Mouse (Mus musculus): Measurements from ENCODE around the gene Gm10100.
A peak's percentile ranks its signal among the peaks of the same experiment; 100 is the strongest.
"Not testable (repeated sequence)": the region's sequence is repeated elsewhere in the genome, so short reads cannot be mapped to it uniquely, and the experiment has no call there.

The Gm10100 gene

DNA sequence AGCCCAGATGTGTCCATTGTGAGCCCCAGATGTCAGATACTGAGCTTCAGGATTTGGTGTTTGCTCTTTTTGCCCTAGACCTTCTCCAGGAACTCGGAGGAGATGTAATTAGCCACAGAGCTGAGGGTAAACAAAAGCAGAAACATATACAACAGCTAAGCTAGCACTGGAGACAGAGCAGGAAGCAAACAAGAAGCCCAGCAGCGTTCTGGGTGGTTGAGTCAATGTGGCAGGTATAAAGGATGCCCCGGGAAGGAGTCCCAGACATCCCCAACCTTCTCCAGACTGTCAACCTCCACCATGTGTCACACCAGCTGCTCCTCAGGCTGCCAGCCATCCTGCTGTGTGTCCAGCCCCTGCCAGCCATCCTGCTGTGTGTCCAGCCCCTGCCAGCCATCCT, at the start of gene Gm10100:
Gene Gm10100, plus strand, starts transcription at position 301 of the 400 bp plus-strand sequence.
- no peak for DNase-seq (ENCODE audit: low read depth)

DNA sequence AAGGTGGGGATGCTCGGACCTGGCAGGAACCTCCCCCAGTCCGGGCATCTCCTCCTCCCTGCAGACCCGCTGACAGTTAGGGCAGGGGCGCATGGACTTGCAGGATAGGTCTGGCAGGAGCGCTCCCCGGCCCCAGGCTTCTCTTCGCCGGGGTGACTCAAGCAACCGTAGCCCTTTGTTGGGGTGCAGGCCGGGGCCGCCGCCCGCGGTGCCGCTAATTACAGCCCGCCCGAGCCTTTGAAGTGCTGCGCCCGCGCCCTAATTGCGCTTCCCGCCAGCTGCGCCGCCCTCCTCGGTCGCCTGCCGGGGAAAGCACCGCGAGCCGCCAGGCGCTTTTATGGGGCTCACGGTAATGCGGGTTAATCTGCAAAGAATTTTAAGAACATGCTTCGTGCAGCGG, 48.7 kb upstream of the Gm10100 start:
- no peak for DNase-seq (ENCODE audit: low read depth)

DNA sequence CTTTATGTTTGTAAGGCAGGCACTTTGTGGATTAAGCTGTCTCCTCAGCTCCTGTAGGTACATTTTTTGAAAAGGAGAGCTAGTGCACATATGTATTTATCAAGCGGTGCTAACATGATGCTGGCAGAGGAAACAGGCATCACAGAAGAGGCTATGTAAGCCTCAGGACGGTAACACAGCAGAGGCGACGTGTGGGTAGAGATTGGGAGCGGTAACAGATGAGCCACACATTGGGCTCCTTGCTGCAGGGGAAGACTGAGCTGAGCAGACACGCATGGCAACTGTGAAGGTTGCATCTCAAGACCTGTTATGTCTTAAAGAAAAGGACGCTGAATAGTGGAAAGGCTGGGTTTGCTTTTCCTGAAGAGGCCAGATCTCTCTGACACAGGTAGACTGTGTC, 43.3 kb upstream of the Gm10100 start:
- DNase-seq (ENCODE audit: low read depth): no peak

DNA sequence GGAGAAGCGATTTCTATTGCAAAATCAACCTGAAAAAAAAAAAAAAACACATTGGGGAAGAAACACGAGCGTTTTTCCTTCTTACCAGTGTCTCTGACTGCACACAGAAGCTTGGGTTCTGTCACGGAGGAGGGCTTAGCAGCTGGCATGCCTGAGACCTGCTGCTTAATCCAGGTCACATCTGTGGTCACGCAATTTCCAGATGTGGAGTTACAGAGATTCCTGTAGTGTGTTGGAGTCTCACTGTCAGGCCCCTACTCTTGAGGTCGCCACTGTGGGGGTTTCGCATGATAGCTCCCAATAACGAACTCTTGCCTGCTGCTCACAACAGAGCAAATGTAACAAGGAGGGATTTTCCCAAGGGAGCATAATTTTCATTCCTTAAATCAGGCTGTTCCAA, 42.1 kb upstream of the Gm10100 start:
- no peak for DNase-seq (ENCODE audit: low read depth)

DNA sequence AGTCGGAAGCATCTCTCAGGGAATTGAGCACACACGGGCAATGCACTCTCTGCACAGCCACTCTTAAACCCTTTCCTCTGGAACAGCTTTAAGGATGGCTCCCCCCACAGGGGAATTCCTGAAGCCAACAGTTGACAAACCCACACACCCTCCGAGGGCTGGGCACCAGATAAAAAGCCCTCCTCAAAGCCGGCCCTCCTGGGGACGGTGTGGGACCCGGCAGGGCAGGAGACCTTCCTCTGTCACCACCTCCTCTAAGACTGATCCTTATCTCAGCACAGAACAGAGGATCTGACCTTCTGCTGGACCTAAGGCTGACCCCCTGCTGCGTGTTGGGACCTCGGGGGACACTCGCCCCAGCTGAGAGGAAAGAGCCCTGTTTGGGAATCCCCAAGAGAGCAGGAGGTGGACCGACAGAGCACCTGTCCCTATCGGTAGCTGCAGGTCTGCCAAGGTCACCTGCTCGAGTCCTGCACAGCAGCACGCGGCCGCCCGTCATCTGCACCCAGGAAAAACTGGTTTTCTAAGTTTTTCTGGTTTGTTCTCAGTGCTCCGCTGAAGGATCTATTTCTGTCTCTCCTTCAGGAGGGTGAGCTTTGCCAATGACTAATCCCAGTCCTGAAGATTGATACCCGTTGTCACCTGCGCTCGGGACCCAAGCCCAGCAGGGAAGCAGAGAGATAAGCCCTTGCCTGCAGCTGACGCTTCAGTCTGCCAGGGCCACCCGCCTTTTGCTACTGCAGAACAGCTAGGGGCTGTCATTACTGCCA, 40.2 kb upstream of the Gm10100 start, which contains the start of gene Tspear:
Gene Tspear, plus strand, starts transcription at position 675 of the 770 bp plus-strand sequence.
- no peak for DNase-seq (ENCODE audit: low read depth)

DNA sequence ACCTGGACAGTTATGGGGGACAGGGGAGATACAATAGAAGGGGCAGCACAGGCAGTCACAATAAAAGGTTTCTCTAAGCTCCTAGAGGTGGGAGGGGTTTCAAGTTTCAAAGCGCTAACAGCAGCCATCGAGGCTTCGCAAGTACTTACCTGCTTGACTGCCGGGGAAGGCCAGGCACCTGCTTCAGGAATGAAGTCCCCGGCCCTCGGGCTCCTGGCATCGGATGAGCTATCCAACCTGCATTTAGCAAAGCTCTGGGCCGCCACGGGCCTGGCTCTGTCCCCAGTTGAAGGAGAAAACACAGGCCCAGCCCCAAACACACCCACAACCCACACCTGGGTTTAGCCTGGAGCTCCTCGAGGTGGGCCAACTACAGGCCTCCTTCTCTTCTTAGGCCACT, 39.3 kb upstream of the Gm10100 start:
- DNase-seq (ENCODE audit: low read depth): no peak

DNA sequence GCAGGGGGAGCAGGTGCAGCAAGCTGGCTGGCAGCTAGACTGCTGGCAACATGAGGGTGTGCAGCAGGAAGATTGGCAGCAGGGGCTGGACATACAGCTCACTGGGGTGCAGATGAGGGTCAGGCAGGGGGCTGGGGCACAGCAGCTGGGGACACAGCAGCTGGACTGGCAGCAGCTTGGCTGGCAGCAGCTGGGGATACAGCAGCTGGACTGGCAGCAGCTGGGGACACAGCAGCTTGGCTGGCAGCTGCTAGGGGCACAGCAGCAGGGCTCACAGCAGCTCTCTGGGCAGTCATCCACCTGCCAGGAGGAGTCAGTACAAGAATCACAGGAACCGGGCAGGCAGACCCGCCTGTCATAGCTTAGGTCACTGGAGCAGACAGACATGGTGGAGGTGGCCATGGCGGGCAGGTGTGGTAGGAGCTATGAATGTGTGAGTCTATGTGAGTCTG, 35.9 kb upstream of the Gm10100 start, which contains the start of gene Gm19402:
Gene Gm19402, minus strand, starts transcription at position 402 of the 452 bp plus-strand sequence.
- not testable (repeated sequence) for DNase-seq (ENCODE audit: low read depth)

DNA sequence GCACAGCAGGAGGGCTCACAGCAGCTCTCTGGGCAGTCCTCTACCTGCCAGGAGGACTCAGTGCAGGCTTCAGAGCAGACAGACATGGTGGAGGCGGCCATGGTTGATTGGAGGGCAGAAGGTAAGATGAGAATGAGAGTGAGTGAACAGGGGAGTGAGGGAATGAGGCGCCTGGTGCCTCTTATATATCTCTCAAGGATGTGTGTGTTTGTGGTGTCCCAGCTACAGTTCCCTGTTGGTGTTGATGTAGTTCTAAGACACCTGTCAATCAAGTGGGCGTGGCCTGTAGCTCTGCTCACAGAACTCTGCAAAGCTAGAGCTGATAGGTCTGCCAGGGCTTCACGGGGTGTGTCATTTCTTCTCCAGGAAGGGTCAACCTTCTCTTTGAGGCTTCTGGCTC, 29.2 kb upstream of the Gm10100 start, which contains the start of gene Gm9508:
Gene Gm9508, minus strand, starts transcription at position 101 of the 400 bp plus-strand sequence.
- DNase-seq (ENCODE audit: low read depth): no peak

DNA sequence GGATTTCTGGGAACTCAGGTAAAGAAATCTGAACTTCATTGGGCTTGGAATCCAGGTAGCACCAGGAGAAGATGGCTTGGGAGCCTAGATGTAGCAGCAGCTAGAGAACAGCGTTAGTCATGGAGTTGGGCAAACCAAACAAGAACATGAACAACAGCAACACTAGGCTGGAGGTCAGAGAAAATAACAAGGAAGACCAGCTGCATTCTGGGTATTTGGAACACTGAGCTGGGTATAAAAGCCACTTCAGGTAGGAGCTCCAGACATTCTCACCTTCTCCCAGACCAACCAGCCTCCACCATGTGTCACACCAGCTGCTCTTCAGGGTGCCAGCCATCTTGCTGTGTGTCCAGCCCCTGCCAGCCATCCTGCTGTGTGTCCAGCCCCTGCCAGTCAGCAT, 20.0 kb upstream of the Gm10100 start, which contains the start of gene Gm10272:
Gene Gm10272, plus strand, starts transcription at position 301 of the 400 bp plus-strand sequence.
- DNase-seq (ENCODE audit: low read depth): no peak

DNA sequence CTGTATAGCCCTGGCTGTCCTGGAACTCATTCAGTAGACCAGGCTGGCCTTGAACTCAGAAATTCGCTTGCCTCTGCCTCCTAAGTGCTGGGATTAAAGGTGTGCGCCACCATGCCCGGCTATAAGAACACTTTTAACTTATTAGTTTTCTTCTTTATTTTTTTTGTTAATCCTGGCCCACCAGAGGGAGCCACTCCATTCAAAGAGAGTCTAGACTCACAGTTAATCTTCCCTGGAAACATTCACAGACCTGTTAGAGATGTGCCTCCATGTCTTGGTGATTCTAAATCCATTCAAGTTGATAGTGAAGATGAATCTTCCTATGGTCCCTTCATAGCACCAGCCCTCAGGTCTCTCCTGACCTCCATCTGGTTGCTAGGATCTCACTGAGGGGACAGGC, 16.5 kb upstream of the Gm10100 start:
- DNase-seq (ENCODE audit: low read depth): peak; percentile 7

DNA sequence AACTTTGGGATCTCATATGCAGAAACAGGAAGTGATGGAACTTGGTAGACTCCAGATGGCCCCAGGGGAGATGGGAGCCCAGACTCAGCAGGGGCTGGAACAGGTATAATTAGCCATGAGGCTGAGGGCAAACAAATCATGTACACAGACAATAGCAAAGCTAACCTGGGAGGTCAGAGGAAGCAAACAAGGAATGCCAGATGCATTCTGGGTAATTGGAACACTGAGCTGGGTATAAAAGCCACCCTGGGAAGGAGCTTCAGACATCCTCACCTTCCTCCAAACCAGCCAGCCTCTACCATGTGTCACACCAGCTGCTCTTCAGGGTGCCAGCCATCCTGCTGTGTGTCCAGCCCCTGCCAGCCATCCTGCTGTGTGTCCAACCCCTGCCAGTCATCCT, 15.1 kb upstream of the Gm10100 start, which contains the start of gene Gm10024:
Gene Gm10024, plus strand, starts transcription at position 301 of the 400 bp plus-strand sequence.
- not testable (repeated sequence) for DNase-seq (ENCODE audit: low read depth)

DNA sequence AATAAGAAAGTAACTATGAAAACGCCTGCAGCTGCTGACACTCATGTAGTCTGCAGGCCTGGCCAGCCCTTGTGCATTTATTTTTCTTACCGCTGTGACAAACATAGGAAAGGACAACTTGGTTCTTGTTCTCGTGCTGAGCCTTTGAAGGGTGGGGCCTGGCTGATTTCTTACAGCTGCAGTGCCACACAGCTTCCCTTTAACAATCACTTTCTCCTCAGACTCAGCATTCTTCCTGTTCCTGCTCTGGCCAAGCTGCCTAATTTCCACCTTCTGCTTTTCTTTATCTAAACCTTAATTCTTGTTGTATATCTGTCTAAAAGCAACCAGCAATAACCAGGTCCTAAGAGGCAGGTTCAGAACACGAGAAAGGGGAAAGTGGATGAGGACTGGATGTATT, 12.6 kb upstream of the Gm10100 start:
- DNase-seq (ENCODE audit: low read depth): no peak

DNA sequence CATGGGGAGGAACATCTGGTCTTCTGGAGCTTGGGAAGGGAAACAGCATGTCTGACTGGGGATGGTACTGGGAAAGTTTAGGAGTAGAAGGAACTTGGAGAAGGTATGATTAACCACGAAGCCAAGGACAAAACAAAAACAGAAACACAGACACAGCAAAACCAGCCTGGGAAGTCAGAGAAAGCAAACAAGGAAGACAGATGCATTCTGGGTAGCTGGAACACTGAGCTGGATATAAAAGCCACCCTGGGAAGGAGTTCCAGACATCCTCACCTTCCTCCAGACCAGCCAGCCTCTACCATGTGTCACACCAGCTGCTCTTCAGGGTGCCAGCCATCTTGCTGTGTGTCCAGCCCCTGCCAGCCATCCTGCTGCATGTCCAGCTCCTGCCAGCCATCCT, 10.8 kb upstream of the Gm10100 start, which contains the start of gene Gm10142:
Gene Gm10142, plus strand, starts transcription at position 301 of the 400 bp plus-strand sequence.
- DNase-seq (ENCODE audit: low read depth): no peak

DNA sequence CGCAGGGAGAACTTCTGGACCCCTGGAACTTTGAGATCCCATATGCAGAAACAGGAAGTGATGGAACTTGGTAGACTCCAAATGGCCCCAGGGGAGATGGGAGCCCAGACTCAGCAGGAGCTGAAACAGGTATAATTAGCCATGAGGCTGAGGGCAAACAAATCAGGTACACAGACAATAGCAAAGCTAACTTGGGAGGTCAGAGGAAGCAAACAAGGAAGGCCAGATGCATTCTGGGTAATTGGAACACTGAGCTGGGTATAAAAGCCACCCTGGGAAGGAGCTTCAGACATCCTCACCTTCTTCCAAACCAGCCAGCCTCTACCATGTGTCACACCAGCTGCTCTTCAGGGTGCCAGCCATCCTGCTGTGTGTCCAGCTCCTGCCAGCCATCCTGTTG, 6.0 kb upstream of the Gm10100 start, which contains the start of gene Krtap12-1:
Gene Krtap12-1, plus strand, starts transcription at position 301 of the 400 bp plus-strand sequence.
- not testable (repeated sequence) for DNase-seq (ENCODE audit: low read depth)

DNA sequence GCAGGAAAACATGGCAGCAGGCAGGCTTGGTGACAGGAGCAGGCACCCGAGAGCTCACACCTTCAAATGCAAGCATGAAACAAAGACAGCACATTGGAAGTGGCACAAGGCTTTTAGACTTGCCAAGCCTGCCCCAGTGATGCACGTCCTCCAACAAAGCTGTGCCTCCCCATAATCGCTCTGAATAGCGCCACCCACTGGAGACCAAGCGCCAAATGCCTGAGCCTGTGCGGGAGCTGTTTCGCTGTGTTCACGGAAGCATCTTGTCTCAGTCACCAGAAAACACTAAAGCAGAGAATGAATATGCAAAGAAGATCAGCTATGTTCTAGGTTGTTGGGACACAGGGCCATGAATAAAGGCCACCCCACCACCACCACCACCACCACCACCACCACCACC, 1.4 kb upstream of the Gm10100 start:
- no peak for DNase-seq (ENCODE audit: low read depth)

DNA sequence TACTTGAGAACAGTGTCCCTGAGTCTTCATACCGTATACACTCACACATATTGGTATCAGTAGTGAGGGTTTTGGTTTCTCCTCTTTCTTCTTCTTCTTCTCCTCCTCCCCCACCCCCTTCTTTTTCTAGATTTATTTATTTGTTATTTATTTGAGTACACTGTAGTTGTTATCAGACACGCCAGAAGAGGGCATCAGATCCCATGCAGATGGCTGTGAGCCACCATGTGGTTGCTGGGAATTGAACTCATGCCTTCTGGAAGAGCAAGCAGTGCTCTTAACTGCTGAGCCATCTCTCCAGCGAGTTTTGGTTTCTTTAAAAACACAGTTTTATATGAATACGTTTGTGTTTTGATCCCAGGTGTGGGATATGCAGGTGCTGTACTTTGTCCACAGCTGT, 2.0 kb downstream of the Gm10100 start:
- peak; percentile 27 for DNase-seq (ENCODE audit: low read depth)

DNA sequence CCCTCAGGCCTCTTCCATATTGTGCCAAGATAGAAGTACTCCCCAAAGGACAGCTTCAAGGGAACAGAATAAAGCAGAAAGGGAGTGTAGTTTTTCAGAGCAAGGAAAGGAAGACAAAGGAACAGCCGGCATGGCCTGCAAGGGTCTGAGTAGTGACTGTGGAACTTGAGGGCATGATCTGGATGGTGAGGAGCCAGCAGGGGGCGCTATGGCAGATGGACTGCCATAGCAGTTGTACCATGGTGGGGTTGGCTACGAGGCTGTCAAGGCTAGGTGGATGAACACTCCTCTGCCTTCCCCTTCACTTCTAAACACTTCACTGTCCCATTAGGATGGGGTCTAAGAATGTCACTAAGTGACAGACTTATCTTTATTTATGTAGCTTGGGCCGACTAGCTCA, 3.0 kb downstream of the Gm10100 start:
- DNase-seq (ENCODE audit: low read depth): peak; percentile 35

DNA sequence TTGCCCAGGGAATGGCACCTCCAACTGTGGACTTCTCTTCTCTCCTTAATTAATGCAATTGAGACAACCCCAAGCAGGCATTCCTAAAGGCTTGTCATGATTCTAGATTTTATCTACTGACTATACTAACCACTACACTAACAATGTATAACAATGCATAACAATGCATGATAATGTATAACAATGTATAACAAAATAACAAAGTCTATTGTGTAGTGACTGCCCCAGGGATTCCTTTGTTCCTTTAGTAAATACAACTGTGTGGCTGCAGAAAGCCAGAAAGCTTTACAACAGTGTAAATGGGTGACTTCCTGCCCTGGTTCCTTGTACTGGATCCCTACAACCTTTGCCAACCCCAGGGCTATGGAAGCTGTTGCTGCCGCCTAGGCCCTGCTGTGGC, 9.6 kb downstream of the Gm10100 start:
- no peak for DNase-seq (ENCODE audit: low read depth)

DNA sequence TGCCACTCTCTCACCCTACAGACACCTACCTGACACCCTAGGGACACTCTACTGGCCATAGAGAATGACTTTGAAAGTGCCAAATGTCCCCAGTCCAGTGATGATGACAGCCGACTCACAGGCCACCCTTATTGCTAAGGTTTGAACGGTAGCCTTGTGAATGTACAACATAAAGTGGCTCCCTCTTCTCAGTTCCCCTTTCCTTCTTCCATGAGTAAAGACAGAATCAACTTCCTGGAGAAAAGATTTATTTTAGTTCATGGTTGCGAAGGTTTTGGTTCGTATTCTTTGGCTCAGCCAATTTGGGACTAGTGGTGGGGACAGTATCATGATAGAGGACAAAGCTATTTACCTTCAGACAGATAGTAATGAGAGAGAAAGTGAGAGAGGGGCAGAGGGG, 12.6 kb downstream of the Gm10100 start:
- DNase-seq (ENCODE audit: low read depth): no peak

DNA sequence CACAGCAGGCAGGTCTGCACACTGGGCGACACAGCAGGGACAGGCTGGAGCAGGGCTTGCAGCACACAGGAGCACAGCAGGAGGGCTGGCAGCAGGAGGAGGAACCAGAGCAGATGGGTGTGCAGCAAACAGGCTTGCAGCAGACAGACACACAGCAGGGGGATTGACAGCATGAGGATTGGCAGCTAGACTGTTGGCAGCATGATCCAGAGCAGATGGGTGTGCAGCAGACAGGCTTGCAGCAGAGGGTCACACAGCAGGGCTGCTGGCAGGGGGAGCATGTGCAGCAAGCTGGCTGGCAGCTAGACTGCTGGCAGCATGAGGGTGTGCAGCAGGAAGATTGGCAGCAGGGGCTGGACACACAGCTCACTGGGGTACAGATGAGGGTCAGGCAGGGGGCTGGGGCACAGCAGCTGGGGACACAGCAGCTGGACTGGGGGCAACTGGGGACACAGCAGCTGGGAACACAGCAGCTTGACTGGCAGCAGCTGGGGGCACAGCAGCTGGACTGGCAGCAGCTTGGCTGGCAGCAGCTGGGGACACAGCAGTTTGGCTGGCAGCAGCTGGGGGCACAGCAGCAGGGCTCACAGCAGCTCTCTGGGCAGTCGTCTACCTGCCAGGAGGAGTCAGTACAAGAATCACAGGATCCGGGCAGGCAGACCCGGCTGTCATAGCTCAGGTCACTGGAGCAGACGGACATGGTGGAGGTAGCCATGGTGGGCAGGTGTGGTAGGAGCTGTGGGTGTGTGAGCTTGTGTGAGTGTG, 15.8 kb downstream of the Gm10100 start, which contains the start of gene Gm18596:
Gene Gm18596, minus strand, starts transcription at position 715 of the 765 bp plus-strand sequence.
- not testable (repeated sequence) for DNase-seq (ENCODE audit: low read depth)

DNA sequence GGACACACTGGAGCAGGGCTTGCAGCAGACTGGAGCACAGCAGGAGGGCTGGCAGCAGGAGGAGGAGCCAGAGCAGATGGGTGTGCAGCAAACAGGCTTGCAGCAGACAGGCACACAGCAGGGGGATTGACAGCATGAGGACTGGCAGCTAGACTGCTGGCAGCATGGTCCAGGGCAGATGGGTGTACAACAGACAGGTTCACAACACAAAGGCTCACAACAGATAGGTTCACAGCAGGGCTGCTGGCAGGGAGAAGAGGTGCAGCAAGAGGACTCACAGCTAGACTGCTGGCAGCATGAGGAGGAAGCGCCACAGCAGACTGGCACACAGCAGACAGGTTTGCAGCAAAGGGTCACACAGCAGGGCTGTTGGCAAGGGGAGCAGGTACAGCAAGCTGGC, 24.4 kb downstream of the Gm10100 start:
- DNase-seq (ENCODE audit: low read depth): not testable (repeated sequence)

DNA sequence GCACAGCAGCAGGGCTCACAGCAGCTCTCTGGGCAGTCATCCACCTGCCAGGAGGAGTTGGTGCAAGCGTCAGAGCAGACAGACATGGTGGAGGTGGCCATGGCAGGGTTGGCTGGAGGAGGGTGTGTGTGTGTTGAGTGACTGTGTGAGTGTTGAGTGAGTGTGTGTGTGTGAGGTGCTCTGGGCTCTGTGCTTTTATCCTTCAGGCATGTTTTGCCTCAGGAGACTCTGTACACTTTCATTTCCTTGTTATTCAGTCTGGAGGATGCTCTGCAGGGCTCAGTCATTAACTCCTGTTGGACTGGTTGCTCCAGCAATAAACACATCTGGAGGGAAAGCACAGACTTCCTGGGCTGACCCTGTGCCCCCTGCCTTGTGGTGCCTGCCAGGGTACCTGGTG, 25.0 kb downstream of the Gm10100 start, which contains the start of gene Gm9736:
Gene Gm9736, minus strand, starts transcription at position 101 of the 400 bp plus-strand sequence.
- DNase-seq (ENCODE audit: low read depth): not testable (repeated sequence)

Measured in 416B (cell line).